Mouse (Mus musculus): ENCODE results near the gene Prdm2. TPM values are rescaled to one million over a fixed set of nuclear protein-coding genes. Genes with fewer than 3 reads are reported as not detected.

Gene Prdm2
- polyA plus RNA-seq, 1 experiment: 25.9 TPM

- Histone ChIP-seq H3K27ac (ENCODE audit: insufficient read depth, low read depth, low read length) (no peak overlapping the region), H3K4me1 (ENCODE audit: control insufficient read depth, insufficient read depth, low read length) (peaks cover 7% of the 10 kb centered on the region), H3K4me3 (ENCODE audit: insufficient read depth, low read length) (no peak overlapping the region)
- TF ChIP-seq POLR2A (IDR thresholded peaks at IDR 0.05; ENCODE audit: borderline replicate concordance, low read depth, low read length): no peak
- no peak for TF ChIP-seq CTCF (IDR thresholded peaks at IDR 0.05; ENCODE audit: low read depth, low read length)
Measured at GRCm38 (mm10) chr4:143104739-143105138, 108.1 kb downstream of the Prdm2 start.

GRCm38 (mm10) chr4:143103811-143104210 is 109.0 kb downstream of the Prdm2 start:
- TF ChIP-seq POLR2A (IDR thresholded peaks at IDR 0.05; ENCODE audit: borderline replicate concordance, low read depth, low read length) (no peak), CTCF (IDR thresholded peaks at IDR 0.05; ENCODE audit: low read depth, low read length) (no peak)
- no peak overlapping the region for H3K27ac ChIP-seq (ENCODE audit: insufficient read depth, low read depth, low read length)
- H3K4me1 ChIP-seq (ENCODE audit: control insufficient read depth, insufficient read depth, low read length): peaks cover 8% of the 10 kb centered on the region
- H3K4me3 ChIP-seq (ENCODE audit: insufficient read depth, low read length): no peak overlapping the region

DNA sequence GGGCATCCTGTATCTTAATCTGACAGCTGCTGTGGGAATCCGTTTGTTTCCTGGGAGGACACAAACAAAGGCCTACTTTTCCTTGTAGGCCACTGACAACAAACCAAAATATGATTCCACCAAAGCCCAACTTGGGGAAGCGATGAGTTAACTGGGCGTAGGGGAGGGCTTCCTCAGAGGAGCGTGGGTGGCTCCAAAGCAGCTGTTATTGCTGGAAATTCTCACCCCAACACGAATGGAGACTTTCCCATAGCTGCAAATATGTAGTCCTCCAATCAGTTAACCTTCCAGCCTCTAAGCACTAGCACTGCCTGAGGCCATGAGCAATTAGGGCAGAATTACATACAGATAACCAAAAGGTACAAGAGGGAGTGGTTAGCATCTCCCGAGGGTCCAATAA is 112.6 kb downstream of the Prdm2 start:
- TF ChIP-seq POLR2A (IDR thresholded peaks at IDR 0.05; ENCODE audit: borderline replicate concordance, low read depth, low read length) (no peak), CTCF (IDR thresholded peaks at IDR 0.05; ENCODE audit: low read depth, low read length) (no peak)
- peaks cover 2% of the 10 kb centered on the region; the same call in 1 of the 2 replicates for H3K4me1 ChIP-seq (ENCODE audit: control insufficient read depth, insufficient read depth, low read length)
- no peak overlapping the region for H3K4me3 ChIP-seq (ENCODE audit: insufficient read depth, low read length)
- no peak overlapping the region for H3K27ac ChIP-seq (ENCODE audit: insufficient read depth, low read depth, low read length)

DNA sequence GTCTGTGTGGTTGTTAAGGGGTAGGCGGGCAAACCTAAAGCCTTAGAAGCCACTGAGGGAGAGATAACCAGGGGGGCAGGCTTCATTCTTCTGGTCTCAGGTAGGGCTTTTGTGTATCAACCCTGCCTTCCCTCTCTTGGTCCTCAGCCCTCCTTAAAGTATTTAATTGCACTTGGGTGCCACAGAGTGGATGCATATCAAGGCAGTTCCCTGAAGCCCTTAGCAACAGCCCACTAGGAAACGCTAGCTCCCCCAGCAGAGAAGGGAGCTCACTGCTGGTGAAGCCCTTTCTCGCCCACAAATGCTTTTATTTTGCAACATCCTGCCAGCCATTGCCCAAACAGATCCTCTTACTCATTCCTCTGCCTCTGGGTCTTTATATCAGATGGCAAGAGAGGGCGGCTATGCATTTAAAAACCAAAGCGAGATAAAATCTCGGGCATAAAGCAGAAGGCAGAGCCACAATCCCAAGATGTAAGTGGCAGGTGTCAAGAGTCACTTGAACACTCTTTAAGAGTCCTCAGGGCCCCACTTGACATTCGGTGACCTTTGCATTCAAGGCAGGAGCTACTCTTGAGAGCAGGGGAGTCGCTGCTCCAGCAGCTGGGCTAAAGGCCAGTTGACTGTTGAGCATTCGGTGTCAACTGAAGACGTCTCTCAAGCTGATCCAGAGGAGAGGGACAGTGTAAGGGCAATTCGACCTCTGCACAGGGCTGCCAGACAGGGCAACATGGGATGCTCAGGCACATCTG is 113.3 kb downstream of the Prdm2 start:
- peaks cover 2% of the 10 kb centered on the region; the same call in 1 of the 2 replicates for H3K4me1 ChIP-seq (ENCODE audit: control insufficient read depth, insufficient read depth, low read length)
- no peak for TF ChIP-seq CTCF (IDR thresholded peaks at IDR 0.05; ENCODE audit: low read depth, low read length)
- TF ChIP-seq POLR2A (IDR thresholded peaks at IDR 0.05; ENCODE audit: borderline replicate concordance, low read depth, low read length): no peak
- H3K4me3 ChIP-seq (ENCODE audit: insufficient read depth, low read length): no peak overlapping the region
- H3K27ac ChIP-seq (ENCODE audit: insufficient read depth, low read depth, low read length): no peak overlapping the region

DNA sequence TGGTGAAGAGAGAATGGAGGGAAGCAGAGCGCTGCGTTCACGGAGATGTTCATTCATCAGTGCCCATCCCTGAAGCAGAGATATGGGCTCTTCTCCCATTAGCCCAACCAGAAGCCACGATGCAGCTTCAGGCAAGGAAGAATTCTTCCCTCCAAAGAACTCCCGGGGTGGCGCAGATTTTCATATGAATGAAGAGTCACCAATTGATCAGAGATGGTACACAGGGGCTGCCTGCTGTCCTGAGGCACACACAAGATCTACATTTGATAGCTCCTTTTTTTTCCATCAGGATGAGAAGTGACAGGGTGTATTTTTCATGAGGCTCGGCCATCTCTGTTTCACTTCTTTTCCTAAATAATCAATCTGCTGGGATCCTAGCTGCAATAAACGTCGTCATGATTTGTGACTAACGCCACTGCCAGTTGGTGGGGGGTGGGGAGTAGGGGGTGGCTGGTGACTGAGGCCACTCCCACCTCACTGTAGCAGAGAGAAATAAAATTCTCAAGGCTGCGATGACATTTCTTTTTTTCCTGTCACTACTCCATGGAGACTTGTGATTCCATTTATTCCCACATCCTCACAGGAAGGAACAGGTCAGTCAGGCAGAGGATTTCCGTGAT is 120.6 kb downstream of the Prdm2 start:
- TF ChIP-seq POLR2A (IDR thresholded peaks at IDR 0.05; ENCODE audit: borderline replicate concordance, low read depth, low read length): no peak
- TF ChIP-seq CTCF (IDR thresholded peaks at IDR 0.05; ENCODE audit: low read depth, low read length): no peak
- Histone ChIP-seq H3K4me1 (ENCODE audit: control insufficient read depth, insufficient read depth, low read length) (no peaks in the 10 kb centered on the region), H3K4me3 (ENCODE audit: insufficient read depth, low read length) (no peak overlapping the region), H3K27ac (ENCODE audit: insufficient read depth, low read depth, low read length) (no peak overlapping the region)

DNA sequence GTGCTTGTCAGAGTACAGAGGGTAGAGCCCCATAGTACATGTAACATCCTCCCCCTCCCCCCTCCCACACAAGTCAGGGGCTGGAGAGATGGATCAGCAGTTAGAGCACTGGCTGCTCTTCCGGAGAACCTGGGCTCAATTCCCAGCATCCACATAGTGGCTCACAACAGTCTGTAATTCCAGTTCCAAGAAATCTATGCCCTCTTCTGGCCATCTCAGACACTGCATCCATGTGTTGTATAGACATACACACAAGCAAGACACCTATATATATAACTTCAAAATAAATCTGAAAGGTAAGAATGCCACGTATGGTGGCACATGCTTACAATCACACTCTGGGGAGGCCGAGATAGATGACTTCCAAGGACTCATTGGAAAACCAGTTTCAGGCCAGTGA is 122.2 kb downstream of the Prdm2 start:
- H3K4me3 ChIP-seq (ENCODE audit: insufficient read depth, low read length): no peak overlapping the region
- TF ChIP-seq POLR2A (IDR thresholded peaks at IDR 0.05; ENCODE audit: borderline replicate concordance, low read depth, low read length): no peak
- H3K27ac ChIP-seq (ENCODE audit: insufficient read depth, low read depth, low read length): no peak overlapping the region
- no peaks in the 10 kb centered on the region for H3K4me1 ChIP-seq (ENCODE audit: control insufficient read depth, insufficient read depth, low read length)

DNA sequence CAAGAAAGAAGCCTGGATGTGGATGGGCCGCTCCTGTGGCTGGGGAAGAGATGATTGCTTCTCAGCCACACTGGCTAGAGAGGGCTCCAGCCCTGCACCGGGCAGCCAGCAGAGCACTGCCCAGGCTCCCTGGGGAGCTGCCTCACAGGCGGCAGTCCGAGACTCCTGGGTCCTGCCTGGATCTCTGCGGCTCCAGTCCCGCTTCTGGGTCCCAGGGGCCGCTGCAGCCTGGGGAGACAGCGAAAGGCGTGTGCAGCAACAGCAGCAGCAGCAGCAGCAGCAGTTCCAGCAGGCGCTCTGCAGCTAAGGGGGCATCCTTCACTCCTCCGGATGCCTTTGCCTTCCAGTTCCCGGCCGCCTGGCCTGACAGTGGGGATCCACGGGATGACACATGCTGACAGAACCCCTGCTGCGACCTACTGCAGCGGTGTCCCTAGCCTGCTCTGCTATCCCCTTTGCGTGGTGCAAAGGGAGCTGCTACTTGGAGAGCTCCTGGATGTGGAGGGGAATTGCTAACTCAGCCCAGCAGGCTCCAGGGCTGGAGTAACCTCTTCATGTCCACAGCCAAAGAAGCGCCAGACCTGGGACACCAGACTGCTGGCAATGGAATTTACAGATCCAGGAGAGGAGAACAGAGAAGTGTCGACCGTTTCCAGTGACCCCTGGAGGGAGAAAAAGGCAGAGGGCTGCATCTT is 138.6 kb downstream of the Prdm2 start:
- Histone ChIP-seq H3K4me1 (ENCODE audit: control insufficient read depth, insufficient read depth, low read length) (no peaks in the 10 kb centered on the region), H3K27ac (ENCODE audit: insufficient read depth, low read depth, low read length) (no peak overlapping the region), H3K4me3 (ENCODE audit: insufficient read depth, low read length) (no peak overlapping the region)
- TF ChIP-seq POLR2A (IDR thresholded peaks at IDR 0.05; ENCODE audit: borderline replicate concordance, low read depth, low read length) (no peak), CTCF (IDR thresholded peaks at IDR 0.05; ENCODE audit: low read depth, low read length) (no peak)

GRCm38 (mm10) chr4:143071791-143072190 is 141.0 kb downstream of the Prdm2 start:
- no peaks in the 10 kb centered on the region for H3K4me1 ChIP-seq (ENCODE audit: control insufficient read depth, insufficient read depth, low read length)
- no peak overlapping the region for H3K27ac ChIP-seq (ENCODE audit: insufficient read depth, low read depth, low read length)
- H3K4me3 ChIP-seq (ENCODE audit: insufficient read depth, low read length): no peak overlapping the region
- TF ChIP-seq CTCF (IDR thresholded peaks at IDR 0.05; ENCODE audit: low read depth, low read length) (no peak), POLR2A (IDR thresholded peaks at IDR 0.05; ENCODE audit: borderline replicate concordance, low read depth, low read length) (no peak)

GRCm38 (mm10) chr4:143067006-143067405 is 145.8 kb downstream of the Prdm2 start:
- TF ChIP-seq POLR2A (IDR thresholded peaks at IDR 0.05; ENCODE audit: borderline replicate concordance, low read depth, low read length) (no peak), CTCF (IDR thresholded peaks at IDR 0.05; ENCODE audit: low read depth, low read length) (no peak)
- Histone ChIP-seq H3K4me1 (ENCODE audit: control insufficient read depth, insufficient read depth, low read length) (no peaks in the 10 kb centered on the region), H3K27ac (ENCODE audit: insufficient read depth, low read depth, low read length) (no peak overlapping the region), H3K4me3 (ENCODE audit: insufficient read depth, low read length) (no peak overlapping the region)
